Comparison of ENCODE assay signal across 8 mouse cellular contexts in genomic region chr2:121295608-121296571, GRCm38 (mm10). TPM values are rescaled to one million over a fixed set of nuclear protein-coding genes. Genes with fewer than 3 reads are reported as not detected.
DNase-seq lines count a peak whose midpoint lies in the region; ATAC-seq and TF ChIP-seq lines count a peak whose summit lies in the region.

No protein-coding gene starts in this region.

- under 1% methylated on average over 15 of the region's 15 CpGs for WGBS in lung, embryonic 14.5 days
- under 1% methylated on average over 15 of the region's 15 CpGs for WGBS in heart, embryonic 12.5 days
- 1% methylated on average over 15 of the region's 15 CpGs for WGBS in neural tube, embryonic 15.5 days

- H3K4me1 ChIP-seq in lung, embryonic 14.5 days (ENCODE audit: insufficient read depth) = peaks cover 17% of the 10 kb centered on the region
- peaks cover 56% of the 10 kb centered on the region for H3K4me1 ChIP-seq in heart, embryonic 12.5 days (replicated peaks)
- H3K4me1 ChIP-seq in neural tube, embryonic 15.5 days = peaks cover 59% of the 10 kb centered on the region

- TF ChIP-seq CTCF in lung, embryonic 14.5 days (IDR thresholded peaks at IDR 0.05; ENCODE audit: low read depth) = no peak

- peak; percentile 57 for DNase-seq in lung, embryonic 14.5 days
- no peak for DNase-seq in lung, postnatal 14 days
- peak; percentile 83 for DNase-seq in cerebellum, adult 9-11 months
- DNase-seq in left cerebral cortex, postnatal 10 days (ENCODE audit: extremely low spot score in 1 of 2, low spot score in 2 of 2) = peak; percentile 48 to 66
- DNase-seq in gastrocnemius, postnatal 25 days = no peak
- no peak for DNase-seq in adrenal gland, postnatal 14 days

- intact Hi-C loops in left cerebral cortex, postnatal 10 days (cut with DNase I) = loop anchor here (5.0 kb wide), 1 partner anchor 99 kb away; no protein-coding TSS in a partner anchor

- peak overlapping the region; percentile 32 for H3K4me3 ChIP-seq in lung, embryonic 14.5 days (ENCODE audit: low read depth, low read length)
- H3K4me3 ChIP-seq in heart, embryonic 12.5 days = peak overlapping the region; percentile 57
- H3K4me3 ChIP-seq in neural tube, embryonic 15.5 days (replicated peaks) = peak overlapping the region; percentile 61

- ATAC-seq in lung, embryonic 14.5 days (ENCODE audit: insufficient read depth) = peak; percentile 29; the same call in 1 of the 2 replicates
- peak; percentile 12; the same call in 1 of the 2 replicates for ATAC-seq in heart, embryonic 12.5 days (ENCODE audit: insufficient number of reproducible peaks, low FRiP score)
- peak; percentile 56 for ATAC-seq in neural tube, embryonic 15.5 days (ENCODE audit: low FRiP score)

- peaks cover 19% of the 10 kb centered on the region; the same call in 1 of the 2 replicates for H3K27me3 ChIP-seq in lung, embryonic 14.5 days (ENCODE audit: insufficient read depth, low read length)
- H3K27me3 ChIP-seq in heart, embryonic 12.5 days (replicated peaks) = peaks cover 55% of the 10 kb centered on the region
- H3K27me3 ChIP-seq in neural tube, embryonic 15.5 days (replicated peaks) = no peaks in the 10 kb centered on the region

- no peak overlapping the region for H3K27ac ChIP-seq in lung, embryonic 14.5 days (ENCODE audit: low read depth)
- peak overlapping the region; percentile 83 for H3K27ac ChIP-seq in heart, embryonic 12.5 days (ENCODE audit: poor library complexity, severe bottlenecking)
- H3K27ac ChIP-seq in neural tube, embryonic 15.5 days (replicated peaks) = peak overlapping the region; percentile 87

- peak overlapping the region; percentile 30 for H3K9ac ChIP-seq in lung, embryonic 14.5 days
- peak overlapping the region; percentile 68 for H3K9ac ChIP-seq in heart, embryonic 12.5 days
- H3K9ac ChIP-seq in neural tube, embryonic 15.5 days (replicated peaks) = peak overlapping the region; percentile 75

- H3K4me2 ChIP-seq in lung, embryonic 14.5 days = peak overlapping the region; percentile 75
- peak overlapping the region; percentile 70 for H3K4me2 ChIP-seq in heart, embryonic 12.5 days
- H3K4me2 ChIP-seq in neural tube, embryonic 15.5 days = peak overlapping the region; percentile 89

- no peaks in the 10 kb centered on the region for H3K9me3 ChIP-seq in lung, embryonic 14.5 days (ENCODE audit: low read depth, low read length)
- no peaks in the 10 kb centered on the region for H3K9me3 ChIP-seq in heart, embryonic 12.5 days (replicated peaks)
- H3K9me3 ChIP-seq in neural tube, embryonic 15.5 days (replicated peaks) = no peaks in the 10 kb centered on the region

- H3K36me3 ChIP-seq in lung, embryonic 14.5 days (ENCODE audit: insufficient read depth) = no peaks in the 10 kb centered on the region
- peaks cover 21% of the 10 kb centered on the region for H3K36me3 ChIP-seq in heart, embryonic 12.5 days
- peaks cover 24% of the 10 kb centered on the region for H3K36me3 ChIP-seq in neural tube, embryonic 15.5 days

RNA-seq across cellular contexts. Expression of gene Map1a, which starts 6.5 kb away (rescaled TPM):
- 5.5 and 5.7 TPM in 2 replicates for polyA plus RNA-seq in lung, embryonic 14.5 days (2014; fragmentation: Nextera tagmentation; extraction: Ambion mirVana)
- 4.7 TPM in 2 replicates for polyA plus RNA-seq in heart, embryonic 12.5 days (2016; fragmentation: Nextera tagmentation; extraction: Ambion mirVana)
- total RNA-seq in left cerebral cortex, postnatal 10 days (2021) = 100 to 1,000 TPM; 391 to 400 TPM
- 32.5 and 38.6 TPM in 2 replicates for polyA plus RNA-seq in neural tube, embryonic 15.5 days (2015; fragmentation: Nextera tagmentation; extraction: Ambion mirVana)
- total RNA-seq in gastrocnemius, postnatal 25 days (2021) = 1 to 10 TPM; 7.0 to 7.8 TPM
- 5.1 and 12.0 TPM in 2 replicates for total RNA-seq in adrenal gland, postnatal 14 days (2021)

RNA-seq across cellular contexts. Expression of gene Trp53bp1, which starts 24.7 kb away (rescaled TPM):
- polyA plus RNA-seq in lung, embryonic 14.5 days (2014; fragmentation: Nextera tagmentation; extraction: Ambion mirVana) = 55.5 and 73.6 TPM in 2 replicates
- polyA plus RNA-seq in heart, embryonic 12.5 days (2016; fragmentation: Nextera tagmentation; extraction: Ambion mirVana) = 69.8 and 78.4 TPM in 2 replicates
- 100 to 1,000 TPM; 173 to 183 TPM for total RNA-seq in left cerebral cortex, postnatal 10 days (2021)
- polyA plus RNA-seq in neural tube, embryonic 15.5 days (2015; fragmentation: Nextera tagmentation; extraction: Ambion mirVana) = 131 and 146 TPM in 2 replicates
- total RNA-seq in gastrocnemius, postnatal 25 days (2021) = 10 to 100 TPM; 13.5 to 16.4 TPM
- 58.6 and 59.9 TPM in 2 replicates for total RNA-seq in adrenal gland, postnatal 14 days (2021)

RNA-seq across cellular contexts. Expression of gene Ppip5k1, which starts 59.3 kb away (rescaled TPM):
- 10.5 and 10.8 TPM in 2 replicates for polyA plus RNA-seq in lung, embryonic 14.5 days (2014; fragmentation: Nextera tagmentation; extraction: Ambion mirVana)
- 11.2 and 11.6 TPM in 2 replicates for polyA plus RNA-seq in heart, embryonic 12.5 days (2016; fragmentation: Nextera tagmentation; extraction: Ambion mirVana)
- total RNA-seq in left cerebral cortex, postnatal 10 days (2021) = 10 to 100 TPM; 50.4 to 55.7 TPM
- 20.5 and 22.0 TPM in 2 replicates for polyA plus RNA-seq in neural tube, embryonic 15.5 days (2015; fragmentation: Nextera tagmentation; extraction: Ambion mirVana)
- total RNA-seq in gastrocnemius, postnatal 25 days (2021) = 10 to 100 TPM; 65.1 to 69.9 TPM
- 51.8 and 51.9 TPM in 2 replicates for total RNA-seq in adrenal gland, postnatal 14 days (2021)

Comparison
In these comparisons a context has a peak if more than half of its experiments do, and no peak if none do; other contexts are left out.
1. DNase-seq: peak in lung, embryonic 14.5 days (single experiment), cerebellum, adult 9-11 months (single experiment) and left cerebral cortex, postnatal 10 days (2 of 2); none in lung, postnatal 14 days (single experiment), gastrocnemius, postnatal 25 days (single experiment) and adrenal gland, postnatal 14 days (single experiment).
2. RNA of gene Map1a, which starts 6.5 kb away (total RNA-seq): 391 to 400 TPM in left cerebral cortex, postnatal 10 days; 7.0 to 7.8 TPM in gastrocnemius, postnatal 25 days and 5.1 to 12.0 TPM in adrenal gland, postnatal 14 days; every median in the first group is over 10 times any median in the second.
3. Peak in every context shown above with its lines, with median percentiles within 50 percentile points of each other: ATAC-seq, H3K4me2 ChIP-seq, H3K4me3 ChIP-seq and H3K9ac ChIP-seq.